Mouse (Mus musculus): ENCODE data around the gene Cxcl14. TPM values are rescaled to one million over a fixed set of nuclear protein-coding genes. Genes with fewer than 3 reads are reported as not detected.

Cxcl14 gene
- total RNA-seq, 2 experiments from 2014 or later: 134 to 153 TPM

GRCm38 (mm10) chr13:56296659-56297020, 289 bp upstream of the Cxcl14 start:
- intact Hi-C loops (cut with DNase I): loop anchor here (5.0 kb wide), 1 partner anchor 56 kb away; no protein-coding TSS in a partner anchor
- DNase-seq (ENCODE audit: low spot score in 2 of 2): no peak

- DNase-seq (ENCODE audit: low spot score in 2 of 2): no peak
- intact Hi-C loops (cut with DNase I): loop anchor here (5.0 kb wide), 1 partner anchor 57 kb away; no protein-coding TSS in a partner anchor
Measured at GRCm38 (mm10) chr13:56295586-56295942, 787 bp downstream of the Cxcl14 start.

- intact Hi-C loops (cut with DNase I): loop anchor here (5.0 kb wide), 1 partner anchor 57 kb away; no protein-coding TSS in a partner anchor
- DNase-seq (ENCODE audit: low spot score in 2 of 2): peak; percentile 17 to 20
Measured at GRCm38 (mm10) chr13:56294908-56295307, 1.4 kb downstream of the Cxcl14 start.

GRCm38 (mm10) chr13:56289998-56290397, 6.4 kb downstream of the Cxcl14 start:
- intact Hi-C loops (cut with DNase I): no loop called here
- DNase-seq (ENCODE audit: low spot score in 2 of 2): no peak

GRCm38 (mm10) chr13:56289261-56289660, 7.1 kb downstream of the Cxcl14 start:
- intact Hi-C loops (cut with DNase I): no loop called here
- DNase-seq (ENCODE audit: low spot score in 2 of 2): no peak

- intact Hi-C loops (cut with DNase I): no loop called here
- DNase-seq (ENCODE audit: low spot score in 2 of 2): no peak
Measured at GRCm38 (mm10) chr13:56288601-56289000, 7.8 kb downstream of the Cxcl14 start.

- DNase-seq (ENCODE audit: low spot score in 2 of 2): no peak
- intact Hi-C loops (cut with DNase I): no loop called here
Measured at GRCm38 (mm10) chr13:56287091-56287490, 9.3 kb downstream of the Cxcl14 start.

- DNase-seq (ENCODE audit: low spot score in 2 of 2): no peak
- intact Hi-C loops (cut with DNase I): no loop called here
Measured at GRCm38 (mm10) chr13:56283321-56283720, 13.0 kb downstream of the Cxcl14 start.

GRCm38 (mm10) chr13:56280356-56280755, 16.0 kb downstream of the Cxcl14 start:
- intact Hi-C loops (cut with DNase I): no loop called here
- no peak for DNase-seq (ENCODE audit: low spot score in 2 of 2)

GRCm38 (mm10) chr13:56279439-56279838, 16.9 kb downstream of the Cxcl14 start:
- intact Hi-C loops (cut with DNase I): loop anchor here (1.0 kb wide), 1 partner anchor 143 kb away; no protein-coding TSS in a partner anchor
- peak; percentile 81 to 84 for DNase-seq (ENCODE audit: low spot score in 2 of 2)

GRCm38 (mm10) chr13:56275171-56275570, 21.2 kb downstream of the Cxcl14 start:
- intact Hi-C loops (cut with DNase I): no loop called here
- no peak for DNase-seq (ENCODE audit: low spot score in 2 of 2)

GRCm38 (mm10) chr13:56270124-56270523, 26.2 kb downstream of the Cxcl14 start:
- no peak for DNase-seq (ENCODE audit: low spot score in 2 of 2)
- intact Hi-C loops (cut with DNase I): no loop called here

GRCm38 (mm10) chr13:56267396-56267795, 29.0 kb downstream of the Cxcl14 start:
- intact Hi-C loops (cut with DNase I): no loop called here
- no peak for DNase-seq (ENCODE audit: low spot score in 2 of 2)

- intact Hi-C loops (cut with DNase I): loop anchor here (1.0 kb wide), 1 partner anchor 69 kb away; no protein-coding TSS in a partner anchor
- peak in 1 of 2 experiments; percentile 23 for DNase-seq (ENCODE audit: low spot score in 2 of 2)
Measured at GRCm38 (mm10) chr13:56266435-56266834, 29.9 kb downstream of the Cxcl14 start.

GRCm38 (mm10) chr13:56265661-56266060, 30.7 kb downstream of the Cxcl14 start:
- peak; percentile 48 to 58 for DNase-seq (ENCODE audit: low spot score in 2 of 2)
- intact Hi-C loops (cut with DNase I): loop anchor here (1.0 kb wide), 1 partner anchor 68 kb away; no protein-coding TSS in a partner anchor

- no peak for DNase-seq (ENCODE audit: low spot score in 2 of 2)
- intact Hi-C loops (cut with DNase I): no loop called here
Measured at GRCm38 (mm10) chr13:56262269-56262668, 34.1 kb downstream of the Cxcl14 start.

GRCm38 (mm10) chr13:56260344-56260780, 36.0 kb downstream of the Cxcl14 start:
- no peak for DNase-seq (ENCODE audit: low spot score in 2 of 2)
- intact Hi-C loops (cut with DNase I): no loop called here

GRCm38 (mm10) chr13:56259926-56260250, 36.5 kb downstream of the Cxcl14 start:
- no peak for DNase-seq (ENCODE audit: low spot score in 2 of 2)
- intact Hi-C loops (cut with DNase I): loop anchor here (5.0 kb wide), 2 partner anchors 38 to 428 kb away; no protein-coding TSS in a partner anchor

GRCm38 (mm10) chr13:56259021-56259925, 37.1 kb downstream of the Cxcl14 start:
- intact Hi-C loops (cut with DNase I): loop anchor here (5.0 kb wide), 2 partner anchors 37 to 427 kb away; no protein-coding TSS in a partner anchor

GRCm38 (mm10) chr13:56258196-56259020, 37.9 kb downstream of the Cxcl14 start:
- DNase-seq (ENCODE audit: low spot score in 2 of 2): no peak
- intact Hi-C loops (cut with DNase I): loop anchor here (5.0 kb wide), 2 partner anchors 36 to 426 kb away; no protein-coding TSS in a partner anchor

More at GRCm38 (mm10) chr13:56259021-56259925, 37.1 kb downstream of the Cxcl14 start:
- no peak for DNase-seq (ENCODE audit: low spot score in 2 of 2)
